Mouse (Mus musculus) cerebellum, adult 9-10 months (tissue): ENCODE data around the gene Wnt8b.
A peak's percentile ranks its signal among the peaks of the same experiment; 100 is the strongest.
"Not testable (repeated sequence)": the region's sequence is repeated elsewhere in the genome, so short reads cannot be mapped to it uniquely, and the experiment has no call there.

Source experiments
- DNase-seq: peaks from one replicate; pipeline ENCODE4 v3.0.0; 2022

Wnt8b gene

DNA sequence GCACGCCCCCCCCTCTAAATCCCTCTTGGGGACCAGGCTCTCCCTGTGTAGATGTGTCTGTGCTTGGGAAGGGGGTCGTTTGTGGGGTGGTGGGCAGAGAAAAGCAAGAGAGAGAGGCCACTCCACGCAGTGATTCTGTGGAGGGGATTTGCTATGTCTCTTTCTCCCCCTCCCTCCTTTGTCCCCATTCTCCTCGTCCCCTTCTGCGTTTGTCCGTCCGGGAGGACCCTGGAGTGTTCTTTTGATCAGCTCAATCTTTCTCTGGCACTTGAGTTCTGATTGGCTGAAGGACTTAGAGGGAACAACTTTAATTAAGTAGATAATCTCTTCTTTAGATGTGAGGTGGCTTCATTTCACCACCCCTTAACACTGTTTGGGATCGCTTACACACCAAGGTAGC, at the start of gene Wnt8b:
TSS of gene Wnt8b (plus strand) at position 345 of the 400 bp plus-strand sequence.
- DNase-seq = no peak

DNA sequence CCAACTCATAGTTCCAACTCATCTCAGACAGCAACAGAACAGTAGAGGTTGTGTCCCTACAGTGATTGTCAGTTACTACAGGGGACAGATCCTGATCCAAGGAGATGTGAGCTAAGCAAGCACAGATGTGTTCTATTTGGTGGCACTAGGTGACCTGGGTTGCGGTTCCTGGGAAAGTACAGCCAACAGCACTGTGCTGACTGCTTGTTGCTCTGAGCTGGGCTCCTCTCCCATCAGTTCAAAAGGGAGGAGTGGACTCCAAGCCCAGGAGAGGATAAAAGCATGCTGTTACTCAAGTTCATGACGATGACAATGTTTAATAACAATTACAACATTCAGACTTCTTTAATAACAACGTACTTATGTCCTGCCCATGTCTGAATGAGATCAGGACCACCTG, 47.5 kb upstream of the Wnt8b start:
- no peak for DNase-seq

DNA sequence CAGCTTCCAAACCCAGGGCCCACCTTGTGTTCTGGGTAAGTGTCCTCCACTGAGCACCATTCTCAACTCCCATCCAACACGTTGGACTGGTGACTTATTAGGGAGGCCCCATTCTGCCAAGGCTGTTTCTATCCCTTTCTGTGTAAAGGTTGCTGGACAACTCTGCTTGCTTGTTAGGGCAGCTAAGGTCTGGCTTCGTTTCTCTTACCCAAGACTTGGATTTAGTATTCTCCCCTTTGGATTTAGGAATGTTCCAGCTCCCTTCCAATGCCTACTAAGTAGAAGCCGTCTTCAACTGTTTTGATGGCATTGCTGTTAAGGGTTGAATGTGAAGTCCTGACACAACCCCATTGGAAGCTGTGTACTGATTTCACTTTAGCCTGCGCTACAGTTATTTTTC, 45.3 kb upstream of the Wnt8b start:
- DNase-seq = no peak

DNA sequence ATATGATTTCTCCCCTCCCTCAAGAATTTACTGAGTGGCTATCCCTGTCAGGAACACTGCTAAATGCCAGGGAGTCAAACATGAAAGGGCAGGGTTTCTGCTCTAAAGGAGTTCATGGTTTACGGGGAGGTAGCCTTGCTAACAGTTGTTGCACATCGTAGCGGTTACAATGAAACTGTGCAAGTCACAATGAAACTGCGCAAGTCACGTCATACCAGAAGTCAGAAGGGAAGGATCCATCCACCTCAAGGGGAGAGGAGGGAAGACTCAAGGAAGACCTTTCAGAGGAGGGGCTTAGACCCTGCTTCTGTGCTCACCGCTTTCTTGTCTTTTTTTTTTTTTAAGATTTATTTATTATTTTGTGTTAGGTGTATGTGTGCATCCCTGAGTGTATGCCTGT, 38.4 kb upstream of the Wnt8b start:
- DNase-seq = no peak

DNA sequence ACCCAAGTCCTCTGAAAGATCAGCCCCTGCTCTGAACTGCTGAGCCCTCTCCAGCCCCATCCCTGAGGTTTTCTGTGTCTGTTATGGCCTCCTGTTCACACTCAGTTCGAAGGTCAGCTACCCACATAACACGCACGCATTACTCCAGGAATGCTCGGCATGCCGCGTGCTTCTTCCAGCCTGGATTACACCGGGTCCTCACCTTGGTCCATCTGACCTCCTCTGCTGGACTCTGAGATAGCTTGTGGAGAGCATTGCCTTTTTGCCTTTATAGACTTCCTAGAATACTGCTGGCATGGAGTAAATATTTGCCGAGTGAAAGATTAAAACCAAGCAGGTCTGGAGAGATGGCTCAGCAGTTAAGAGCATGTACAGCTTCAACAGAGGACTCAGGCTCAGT, 37.9 kb upstream of the Wnt8b start:
- DNase-seq = no peak

DNA sequence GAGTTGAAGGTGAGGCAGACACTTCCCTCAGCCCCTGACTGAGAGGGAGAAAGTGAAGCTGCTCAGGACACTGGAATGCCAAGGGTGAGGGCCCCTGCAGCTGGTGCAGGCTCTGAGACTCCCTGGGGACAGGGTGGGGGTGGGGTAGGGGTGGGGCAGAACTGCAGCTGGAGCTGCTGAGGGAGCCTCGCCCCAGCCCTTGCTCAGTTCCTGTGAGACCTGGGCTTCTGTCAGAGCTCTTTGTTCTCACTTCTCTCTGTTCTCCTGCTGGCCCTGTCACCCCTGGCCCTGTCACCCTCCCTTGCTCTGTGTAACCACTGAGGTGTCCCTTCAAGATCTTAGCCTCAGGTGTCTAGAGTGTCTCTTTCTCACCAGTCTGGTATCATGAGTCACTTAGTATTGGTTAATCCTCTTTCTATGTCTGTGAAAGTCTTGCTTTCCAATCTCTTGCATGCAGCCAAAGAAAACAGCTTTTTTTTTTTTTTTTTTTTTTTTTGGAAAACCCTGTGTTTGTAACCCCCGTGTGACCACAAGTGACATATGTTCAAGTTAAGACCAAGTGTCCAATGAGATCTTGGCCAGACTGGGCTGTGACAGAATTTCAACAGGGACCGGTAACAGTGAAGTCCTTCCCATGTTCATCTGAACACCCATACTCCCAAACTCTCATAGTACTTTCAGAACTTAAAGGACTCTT, 35.8 kb upstream of the Wnt8b start:
- DNase-seq = no peak

DNA sequence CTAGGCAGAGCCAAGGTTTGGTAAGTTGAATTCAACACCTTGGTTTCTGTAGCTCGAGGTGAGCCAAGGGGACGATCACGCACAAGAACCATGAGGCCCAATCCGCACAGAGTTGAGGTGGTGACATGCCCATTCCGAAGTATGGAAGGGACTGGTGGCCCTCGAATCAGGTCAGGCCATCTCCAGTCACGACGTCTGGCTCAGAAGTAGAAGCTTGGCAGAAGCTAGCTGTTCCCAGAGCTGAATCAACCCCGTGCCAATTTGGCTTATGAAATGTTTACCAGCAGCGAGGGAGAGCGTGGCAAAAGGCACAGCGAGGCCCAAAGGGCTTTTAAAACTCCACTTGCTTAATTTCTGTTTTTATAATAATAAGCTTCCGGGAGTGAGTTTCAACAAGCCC, 34.6 kb upstream of the Wnt8b start:
- DNase-seq = peak; percentile 73

DNA sequence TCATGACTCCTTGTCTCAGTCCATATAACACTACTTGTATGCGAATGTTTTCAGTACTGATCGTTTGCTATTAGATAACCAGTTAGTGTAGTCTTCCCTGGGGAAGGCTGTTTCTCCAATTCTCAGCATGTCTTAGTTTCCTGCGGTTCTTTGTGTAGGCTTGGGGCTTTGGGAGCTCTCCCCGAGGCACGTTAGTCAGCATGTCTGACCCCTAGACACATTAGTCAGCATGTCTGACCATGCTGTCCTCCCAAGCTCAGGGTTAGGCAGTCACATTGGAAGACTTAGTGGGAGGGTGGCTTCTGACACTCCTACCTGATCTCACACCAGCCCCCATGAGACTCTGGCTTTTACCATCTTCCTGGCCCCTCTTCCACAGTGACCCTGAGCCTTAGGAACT, 32.8 kb upstream of the Wnt8b start:
- no peak for DNase-seq

DNA sequence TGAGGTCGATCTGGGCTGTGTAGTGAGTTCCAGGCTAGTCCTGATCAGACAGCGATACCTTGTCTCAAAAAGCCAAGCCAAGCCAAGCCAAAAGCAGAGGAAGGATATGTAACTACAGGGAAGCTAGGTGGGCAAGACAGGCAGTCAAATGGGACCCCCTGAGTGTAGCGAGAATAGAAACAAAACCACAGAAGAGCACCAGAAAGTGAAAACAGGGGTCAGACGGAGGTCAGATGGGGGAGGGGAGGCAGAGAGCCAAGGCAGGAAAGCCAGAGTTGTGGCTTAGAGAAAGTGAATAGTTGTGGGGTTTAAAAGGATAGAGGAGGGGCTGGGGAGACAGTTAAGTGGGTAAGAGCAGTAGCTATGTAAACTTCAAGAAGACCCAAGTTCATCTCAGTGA, 31.8 kb upstream of the Wnt8b start:
- DNase-seq = no peak

DNA sequence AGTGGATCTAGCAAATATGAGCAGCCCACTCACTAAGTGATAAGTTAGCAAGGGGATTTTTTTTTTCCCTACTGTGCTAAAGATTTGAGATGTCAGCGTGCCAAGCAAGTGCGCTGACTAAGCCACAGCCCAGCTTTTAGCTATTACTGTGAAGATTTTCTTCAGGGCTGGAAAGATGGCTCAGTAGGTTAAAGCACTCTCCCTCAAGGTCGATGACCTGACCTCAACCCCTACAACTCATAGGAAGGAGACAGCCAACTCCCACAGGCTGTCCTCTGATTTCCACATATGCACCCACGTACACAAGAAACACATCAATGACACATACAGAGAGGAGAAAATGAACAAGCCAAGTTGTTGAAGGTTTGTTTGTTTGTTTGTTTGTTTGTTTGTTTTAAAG, 31.1 kb upstream of the Wnt8b start:
- DNase-seq = no peak

DNA sequence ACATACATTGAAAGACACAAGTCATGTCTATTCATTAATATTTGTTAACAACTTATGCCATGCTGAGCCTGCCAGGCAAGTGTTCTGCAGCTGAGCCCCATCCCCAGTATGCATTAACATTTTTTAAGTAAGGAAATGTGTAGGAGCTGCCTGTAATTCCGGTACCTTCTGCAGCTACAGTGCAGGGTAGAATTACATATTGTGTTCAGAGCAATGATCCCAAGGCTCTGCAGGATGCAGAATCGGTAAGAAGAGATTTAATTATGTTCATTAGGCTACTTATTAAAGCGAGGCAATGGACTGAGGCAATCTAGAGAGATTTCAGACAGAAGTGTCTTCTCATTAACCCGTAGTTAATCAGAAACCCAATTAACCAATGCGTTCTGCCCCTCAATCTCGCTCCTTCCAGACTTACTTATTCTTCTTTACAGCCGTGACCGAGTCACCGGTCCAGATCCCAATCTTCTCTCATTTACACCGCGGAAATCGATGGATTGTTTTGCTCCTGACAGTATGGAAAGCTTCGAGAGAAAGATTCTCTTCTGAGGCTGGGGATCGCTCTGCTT, 27.2 kb upstream of the Wnt8b start:
- not testable (repeated sequence) for DNase-seq

DNA sequence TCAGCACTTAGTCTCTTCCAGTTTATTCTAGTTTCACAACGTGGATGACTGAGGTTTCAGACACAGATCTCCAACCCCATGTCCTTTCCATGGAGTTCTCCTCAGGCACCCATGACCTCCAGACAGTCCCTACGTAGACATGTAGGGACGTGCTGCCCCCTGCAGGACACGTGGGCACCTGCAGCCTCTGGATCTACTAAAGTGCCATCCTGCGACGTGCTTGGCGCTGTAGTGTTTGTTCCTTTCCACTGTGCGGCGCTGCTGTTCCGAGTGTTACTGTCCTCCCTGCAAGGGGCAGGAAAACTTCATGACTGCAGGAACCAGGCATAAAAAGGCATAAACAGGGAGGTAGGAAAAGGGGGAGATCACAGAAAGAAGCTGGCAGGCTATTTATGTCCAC, 19.1 kb upstream of the Wnt8b start:
- peak; percentile 76 for DNase-seq

DNA sequence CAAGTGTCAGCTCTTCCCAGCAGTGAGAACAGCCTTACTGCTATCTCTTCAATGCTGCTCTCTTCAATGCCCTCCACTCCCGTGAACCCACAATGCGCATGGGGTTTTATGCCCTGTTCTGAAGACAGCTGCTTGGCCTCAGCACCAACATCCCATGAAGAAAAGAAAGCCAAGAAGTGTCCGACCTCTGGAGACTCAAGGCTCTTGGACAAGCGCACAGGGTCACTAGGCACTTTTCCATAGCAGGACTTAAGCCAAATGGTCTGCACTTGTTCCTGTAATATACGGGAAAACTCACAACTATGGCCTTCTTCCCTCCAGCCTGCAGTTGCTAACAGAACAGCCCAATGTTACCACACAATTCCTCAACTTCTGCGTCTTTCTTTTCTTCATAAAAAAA, 18.0 kb upstream of the Wnt8b start:
- no peak for DNase-seq

DNA sequence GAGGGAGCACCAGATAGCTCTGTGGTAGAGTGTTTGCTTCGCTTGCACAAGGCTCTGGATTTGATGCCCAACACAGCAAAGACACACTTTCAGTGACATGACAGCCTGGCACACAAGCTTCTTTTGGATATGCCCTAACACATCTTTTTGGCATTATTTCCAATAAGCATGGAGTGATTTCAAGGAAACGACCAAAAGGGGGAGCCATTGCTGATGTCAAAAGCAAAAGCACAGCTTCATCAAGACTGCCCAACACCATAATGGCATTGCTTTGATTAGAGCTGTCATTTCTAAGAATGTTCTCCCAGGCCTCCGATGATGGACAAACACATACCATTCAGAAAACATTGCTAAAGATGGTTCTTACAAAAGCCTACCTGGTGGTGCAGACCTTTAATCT, 16.7 kb upstream of the Wnt8b start:
- DNase-seq = no peak

DNA sequence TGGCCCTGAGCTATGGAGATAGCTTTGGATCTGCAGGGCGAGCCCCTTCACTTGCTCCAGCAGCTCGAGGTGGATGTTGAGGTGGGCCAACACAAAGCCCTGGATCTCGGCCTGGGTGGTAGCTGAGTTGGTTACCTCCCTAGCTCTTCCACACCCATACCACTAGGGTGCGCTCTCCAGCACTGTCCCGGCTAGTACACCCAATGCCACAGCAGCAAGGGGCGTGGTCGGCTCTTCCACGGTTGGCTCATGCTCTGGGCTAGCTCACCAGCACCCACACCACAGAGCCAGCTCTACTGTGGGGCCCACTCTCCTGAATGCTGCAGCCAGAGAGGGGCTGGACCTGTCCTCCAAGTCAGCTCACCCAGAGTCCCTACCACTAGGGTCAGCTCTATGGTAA, 6.0 kb upstream of the Wnt8b start:
- no peak for DNase-seq

DNA sequence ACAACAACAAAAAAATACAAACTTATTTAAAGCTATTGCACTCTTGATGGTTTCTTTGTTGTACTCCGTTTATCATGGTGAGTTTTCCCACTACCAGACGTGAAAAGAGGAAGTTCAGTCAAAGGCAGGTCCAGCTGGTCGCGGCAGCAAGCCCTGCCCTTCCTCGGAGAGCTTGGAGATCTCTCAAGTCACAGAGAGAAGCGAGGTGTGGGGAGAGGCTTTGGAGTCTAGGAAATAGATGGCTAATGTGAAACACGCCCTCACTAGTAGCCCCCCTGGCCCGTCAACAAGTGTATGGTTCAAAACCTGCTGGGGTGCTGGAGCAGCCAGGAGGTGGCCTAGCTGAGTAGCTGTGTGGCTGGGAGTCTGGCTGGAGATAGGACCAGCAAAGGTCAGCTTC, 3.2 kb downstream of the Wnt8b start:
- DNase-seq = no peak

DNA sequence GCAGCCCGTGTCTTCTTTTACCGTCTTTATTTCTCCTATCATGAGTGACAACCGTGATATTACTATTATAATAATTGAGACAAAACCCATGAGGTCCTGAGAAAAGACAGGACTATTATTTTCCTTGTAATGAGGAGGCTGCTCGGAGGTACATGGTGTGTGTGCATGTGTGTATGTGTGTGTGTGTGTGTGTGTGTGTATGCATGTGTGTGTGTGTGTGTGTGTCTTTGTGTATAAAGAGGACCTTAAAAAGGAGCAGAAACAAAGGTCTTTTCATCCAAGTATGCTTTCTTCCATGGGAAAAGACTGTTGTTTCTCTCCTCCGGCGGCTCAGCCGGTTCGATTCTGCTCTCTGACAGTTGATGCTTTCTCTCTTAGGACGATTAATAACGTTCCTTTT, 3.7 kb downstream of the Wnt8b start:
- DNase-seq = no peak

DNA sequence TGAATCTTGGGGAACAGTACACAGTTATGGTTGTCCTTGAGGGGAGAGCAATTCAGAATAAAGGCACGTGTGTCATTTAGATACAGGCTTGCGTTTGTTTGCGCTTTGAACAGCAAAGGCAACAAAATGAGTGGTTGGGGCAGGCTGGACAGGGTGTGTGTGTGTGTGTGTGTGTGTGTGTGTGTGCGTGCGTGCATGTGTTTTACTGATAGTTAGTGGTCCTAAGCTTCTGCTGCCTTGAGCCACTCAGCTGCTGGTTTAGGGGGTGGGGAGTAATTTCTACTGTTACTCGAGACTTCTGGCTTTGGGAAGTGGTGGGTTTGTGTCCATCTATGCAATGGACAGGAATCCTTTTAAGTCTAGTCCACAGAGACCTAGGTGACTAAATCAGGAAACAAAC, 5.7 kb downstream of the Wnt8b start:
- no peak for DNase-seq

DNA sequence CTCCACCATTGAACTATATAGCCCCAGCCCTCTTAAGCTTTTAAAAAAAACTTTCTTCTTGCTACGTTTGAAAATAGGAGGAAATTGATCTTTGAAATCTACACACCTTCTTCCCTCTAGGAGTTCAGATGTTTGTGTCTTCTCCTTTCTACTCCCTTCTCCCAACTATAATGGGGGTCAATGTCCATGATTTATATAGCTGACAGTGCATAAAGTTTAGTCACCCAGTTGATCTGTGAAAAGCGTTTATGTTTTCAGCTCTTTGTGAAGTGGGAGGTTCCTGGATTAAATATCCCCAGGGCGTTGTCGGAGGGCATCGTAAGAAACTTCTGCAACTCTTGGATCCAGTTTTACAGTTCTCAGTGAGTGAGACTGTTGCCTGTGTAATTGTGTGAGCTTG, 7.0 kb downstream of the Wnt8b start:
- no peak for DNase-seq

DNA sequence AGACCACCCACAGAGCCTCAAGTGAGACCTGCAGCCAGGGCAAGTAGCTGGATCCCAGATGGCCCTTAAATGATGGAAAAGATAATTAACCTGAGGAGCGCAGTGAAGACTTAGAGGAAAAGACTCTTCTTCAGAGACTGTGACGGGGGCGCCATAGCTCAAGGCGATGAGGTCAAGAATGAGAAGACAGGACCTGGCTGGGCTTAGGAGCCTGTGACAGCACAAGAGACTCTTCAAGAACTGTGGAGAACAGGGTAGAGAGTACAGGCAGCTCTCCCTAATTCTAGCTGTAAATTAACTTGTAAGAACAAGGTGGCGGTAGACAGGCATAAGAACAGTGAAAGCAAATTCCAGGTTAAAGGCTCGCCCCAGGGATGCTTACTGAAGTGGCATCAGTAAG, 8.7 kb downstream of the Wnt8b start:
- DNase-seq = no peak

DNA sequence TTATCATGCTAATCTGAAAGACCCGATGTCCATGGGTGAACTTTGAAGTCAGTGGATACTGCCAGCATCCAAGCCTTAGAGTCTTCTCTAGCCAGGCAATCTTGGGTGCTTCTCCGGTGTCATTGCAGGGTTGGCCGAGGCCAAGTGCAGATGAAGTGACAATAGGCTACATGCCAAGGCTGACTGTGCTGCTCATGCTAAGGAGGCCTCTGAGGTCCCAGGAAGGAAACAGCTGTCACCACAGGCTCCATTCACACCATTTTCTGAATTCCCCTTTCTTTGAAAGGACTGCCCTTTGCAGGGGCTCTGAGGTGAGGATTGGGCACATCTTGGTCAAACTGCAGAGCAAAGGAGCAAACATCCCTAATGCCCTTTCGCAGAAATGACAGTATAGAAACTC, 9.5 kb downstream of the Wnt8b start:
- DNase-seq = no peak

DNA sequence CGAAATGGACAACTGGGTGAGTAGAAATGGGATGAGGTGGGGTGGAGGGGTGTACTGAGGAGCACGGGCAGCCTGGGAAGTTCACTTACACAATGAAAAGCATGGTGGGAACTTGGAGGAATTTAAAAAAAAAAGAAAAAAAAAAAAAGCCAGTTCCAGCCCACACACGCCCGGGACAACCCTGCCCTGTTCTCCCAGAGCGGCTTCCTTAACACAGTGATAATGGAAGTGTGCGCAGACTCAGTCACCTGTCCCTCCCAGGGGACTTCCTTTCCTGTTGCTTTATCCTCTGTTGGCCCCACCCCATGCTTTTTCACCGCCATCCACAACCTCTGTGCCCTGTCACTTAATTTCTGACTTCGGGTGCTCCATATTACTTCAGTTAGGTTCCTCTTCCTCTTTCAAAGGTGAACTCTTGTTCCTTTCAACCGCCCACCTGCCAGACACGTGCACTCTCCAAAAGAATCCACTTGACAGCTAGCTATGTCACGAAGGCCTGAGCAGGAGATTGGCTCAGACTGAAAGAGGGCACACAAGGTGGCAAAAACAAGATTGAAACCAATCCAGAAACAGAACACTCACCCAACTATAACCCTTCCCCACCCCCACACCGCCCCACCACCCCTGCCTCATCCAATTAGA, 17.4 kb downstream of the Wnt8b start:
- DNase-seq = no peak

DNA sequence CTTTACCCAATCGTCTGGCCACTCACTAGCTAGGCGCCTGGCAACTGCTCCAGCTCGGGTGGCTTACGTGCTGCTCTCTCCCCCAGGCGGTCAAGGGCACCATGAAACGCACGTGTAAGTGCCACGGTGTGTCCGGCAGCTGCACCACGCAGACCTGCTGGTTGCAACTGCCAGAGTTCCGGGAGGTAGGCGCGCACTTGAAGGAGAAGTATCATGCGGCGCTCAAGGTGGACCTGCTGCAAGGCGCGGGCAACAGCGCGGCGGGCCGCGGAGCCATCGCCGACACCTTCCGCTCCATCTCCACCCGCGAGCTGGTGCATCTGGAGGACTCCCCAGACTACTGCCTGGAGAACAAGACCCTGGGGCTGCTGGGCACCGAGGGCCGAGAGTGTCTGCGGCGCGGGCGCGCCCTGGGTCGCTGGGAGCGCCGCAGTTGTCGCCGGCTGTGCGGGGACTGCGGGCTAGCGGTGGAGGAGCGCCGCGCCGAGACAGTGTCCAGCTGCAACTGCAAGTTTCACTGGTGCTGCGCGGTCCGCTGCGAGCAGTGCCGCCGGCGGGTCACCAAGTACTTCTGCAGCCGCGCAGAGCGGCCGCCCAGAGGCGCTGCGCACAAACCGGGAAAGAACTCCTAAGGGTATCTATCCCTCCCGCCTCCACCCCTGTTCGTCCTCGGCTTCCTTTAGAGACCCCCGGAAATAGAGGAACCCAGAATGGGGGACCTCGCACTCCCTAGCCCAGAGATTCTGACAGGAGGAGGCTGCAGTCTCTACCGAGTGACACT, 18.4 kb downstream of the Wnt8b start:
- no peak for DNase-seq

DNA sequence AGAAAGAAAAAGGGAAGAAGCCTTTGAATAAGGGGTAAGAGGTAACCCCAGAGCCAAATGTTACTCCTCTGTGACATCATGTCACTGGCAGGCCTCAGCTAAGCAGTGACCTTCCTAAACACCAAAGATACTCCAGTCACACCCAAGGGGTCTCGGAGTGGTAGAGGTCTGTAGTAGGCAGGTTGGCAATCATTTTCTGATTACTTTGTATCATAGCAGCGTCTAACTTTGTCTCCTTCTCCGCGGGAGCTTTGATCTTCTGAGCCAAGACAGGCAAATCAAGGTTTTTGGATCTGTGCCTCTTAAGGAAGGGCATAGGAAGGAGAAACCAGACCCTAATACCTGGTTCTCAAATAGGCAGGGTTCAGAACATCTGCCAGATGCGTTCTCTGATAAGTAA, 19.3 kb downstream of the Wnt8b start:
- no peak for DNase-seq
